Mouse (Mus musculus): ENCODE data around the gene Pik3r1.

DNA sequence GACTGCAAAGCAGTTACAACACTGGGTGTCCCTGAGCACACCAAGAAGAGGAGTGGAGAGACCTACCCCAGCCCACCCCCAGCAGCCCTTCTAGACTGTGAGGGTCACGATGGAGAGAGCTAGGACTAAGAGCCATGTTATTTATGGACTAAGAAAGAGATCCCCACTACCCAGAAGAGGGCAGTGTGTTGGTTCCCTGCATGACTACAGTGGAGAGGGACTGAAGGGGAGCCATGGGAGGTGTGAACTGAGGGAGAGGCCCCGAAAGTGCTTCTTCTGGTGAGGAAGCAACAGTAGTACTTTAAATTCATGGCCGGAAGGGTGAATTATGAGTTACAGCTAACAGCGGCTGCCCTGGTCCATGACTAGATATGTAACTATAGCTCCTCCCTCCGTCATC, 4.9 kb downstream of the Pik3r1 start:
- TF ChIP-seq POLR2A (IDR thresholded peaks at IDR 0.05; ENCODE audit: extremely low read depth, insufficient read depth, low read length): no peak
- no peak for TF ChIP-seq CTCF (IDR thresholded peaks at IDR 0.05; ENCODE audit: low read depth, low read length)

Data from liver, adult 2 months (tissue).